Mouse (Mus musculus): ENCODE measurements at regions not wholly inside any gene's neighbourhood (a gene's known extent, or its start where the extent isn't known, plus 50 kb on each side); places are given as distances from the start of the nearest gene placed in this dataset.

DNA sequence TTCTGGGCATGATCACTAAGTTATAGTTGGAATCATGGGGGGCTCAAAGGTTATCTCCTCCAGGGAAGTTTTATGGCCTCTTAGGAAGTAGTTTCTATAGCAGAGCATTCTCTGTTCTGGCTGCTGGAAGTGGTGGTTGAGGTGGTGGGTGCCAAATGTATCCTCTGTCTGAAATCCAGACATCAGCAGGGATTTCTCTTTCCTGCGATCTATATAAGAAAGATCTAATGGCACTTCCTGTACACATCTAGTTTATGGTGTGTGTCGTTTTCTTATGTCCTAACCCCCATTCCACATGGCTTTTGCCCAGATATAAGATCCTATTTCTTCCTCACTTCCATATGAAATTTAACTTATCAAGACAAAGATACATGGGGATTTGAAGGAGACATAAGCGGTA is 300.1 kb upstream of the Frg1 start:
- no peak for DNase-seq (ENCODE audit: low spot score in 2 of 2)

DNA sequence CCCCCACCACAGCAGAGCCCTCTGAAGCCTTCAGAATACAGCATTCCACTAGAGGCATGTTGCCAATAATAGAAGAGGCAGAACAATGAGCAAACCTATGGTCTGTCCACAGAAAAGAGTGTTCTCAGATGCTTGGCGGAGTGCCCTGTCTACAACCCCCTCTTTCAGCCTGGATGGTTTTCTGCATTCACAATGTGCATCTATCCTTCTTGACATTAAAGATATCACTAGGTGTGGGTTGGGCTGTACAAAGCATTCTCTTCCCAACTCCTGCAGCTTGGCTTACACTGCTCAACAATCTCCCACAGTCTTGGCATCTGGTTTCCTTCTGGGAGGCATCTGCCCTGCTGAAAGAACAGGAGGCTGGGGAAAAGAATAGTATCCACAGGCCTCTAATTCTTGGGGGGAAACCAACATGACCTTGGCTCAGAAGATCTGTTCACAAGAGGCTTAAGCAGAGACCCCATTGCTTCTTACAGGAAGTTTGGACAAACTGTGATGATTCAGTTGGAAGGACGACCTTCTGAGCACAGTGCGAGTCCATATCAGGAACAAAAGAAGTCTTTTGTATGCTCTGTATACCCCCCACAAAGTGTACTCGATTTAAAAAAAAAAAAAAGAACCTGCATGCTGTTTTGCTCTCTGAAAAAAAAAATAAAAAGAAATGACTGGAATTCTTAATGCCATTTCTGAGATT is 296.9 kb upstream of the Frg1 start:
- peak; percentile 21 to 28 for DNase-seq (ENCODE audit: low spot score in 2 of 2)

DNA sequence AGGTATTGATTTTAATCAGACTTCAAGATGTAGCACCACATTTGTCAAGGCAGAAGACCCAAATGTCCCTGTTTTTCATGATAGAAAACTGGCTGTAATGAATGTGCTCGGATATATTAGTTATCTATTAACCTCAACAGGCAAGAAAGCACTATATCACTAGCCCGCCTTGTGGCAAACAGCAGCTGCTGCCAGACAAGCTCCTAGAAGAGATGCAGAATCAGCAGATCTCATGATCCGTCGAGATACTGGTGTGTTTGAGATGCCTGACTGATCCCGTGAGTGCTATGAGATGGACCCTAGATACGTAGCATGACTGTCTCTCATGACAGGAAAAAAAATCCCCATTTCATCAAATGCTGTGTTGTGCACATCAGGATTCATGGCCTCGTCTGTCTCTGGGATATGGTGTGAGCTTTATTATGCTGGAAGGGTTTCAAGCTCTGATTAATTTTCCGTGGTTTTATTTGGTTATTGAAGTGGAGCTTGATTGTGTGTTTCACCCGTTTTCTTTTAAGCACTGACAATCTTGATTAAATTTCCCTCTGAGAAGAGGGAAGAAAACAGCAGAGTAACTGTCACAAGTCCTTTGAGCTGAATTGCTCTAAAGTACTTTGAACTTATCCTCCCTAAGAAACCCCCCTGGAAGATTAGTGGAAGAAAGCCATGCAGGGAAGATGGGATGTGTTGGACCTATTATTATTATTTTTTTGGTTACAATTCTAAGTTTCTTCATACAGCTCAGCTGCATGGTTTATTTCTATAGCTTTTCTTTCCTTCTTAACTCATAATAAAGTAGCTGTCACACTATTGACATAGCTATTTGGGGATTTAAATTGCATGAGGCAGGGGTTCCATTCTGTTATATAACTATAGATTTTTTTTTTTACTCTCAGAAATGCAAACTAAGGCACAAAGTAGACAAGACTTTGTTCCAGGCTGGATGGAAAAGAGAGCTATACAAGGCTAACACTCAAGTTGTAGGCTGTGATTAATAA is 287.4 kb upstream of the Frg1 start:
- DNase-seq (ENCODE audit: low spot score in 2 of 2) = no peak
